Mouse (Mus musculus): ENCODE results near the gene Lsp1.

DNA sequence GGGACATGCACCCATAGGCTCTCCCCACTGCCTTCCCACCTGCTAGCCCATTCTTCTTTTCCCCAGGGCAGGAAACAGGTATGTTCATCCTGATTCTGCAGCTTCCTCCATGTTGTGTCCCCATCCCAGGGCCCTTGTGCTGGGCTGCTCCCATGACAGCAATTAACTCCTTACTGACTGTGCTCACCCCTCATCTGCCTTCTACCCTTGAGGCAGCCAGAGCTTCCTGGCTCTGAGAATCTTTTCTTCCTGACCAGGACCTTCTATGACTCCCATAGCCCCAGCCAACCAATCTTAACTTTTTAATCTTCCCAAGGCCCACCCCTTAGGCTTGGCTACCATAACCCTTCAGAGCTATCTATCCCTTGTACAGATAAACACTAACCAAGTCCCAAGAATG lies 18.7 kb downstream of the Lsp1 start:
- TF ChIP-seq POLR2A (IDR thresholded peaks at IDR 0.05; ENCODE audit: extremely low read depth, insufficient read depth, low read length) (no peak), CTCF (IDR thresholded peaks at IDR 0.05; ENCODE audit: low read depth, low read length) (no peak)
